Mouse (Mus musculus): ENCODE data around the gene Smyd4. TPM values are rescaled to one million over a fixed set of nuclear protein-coding genes. Genes with fewer than 3 reads are reported as not detected.

Smyd4 gene
- total RNA-seq, 2 experiments from 2014 or later, result 11.6 to 13.7 TPM

DNA sequence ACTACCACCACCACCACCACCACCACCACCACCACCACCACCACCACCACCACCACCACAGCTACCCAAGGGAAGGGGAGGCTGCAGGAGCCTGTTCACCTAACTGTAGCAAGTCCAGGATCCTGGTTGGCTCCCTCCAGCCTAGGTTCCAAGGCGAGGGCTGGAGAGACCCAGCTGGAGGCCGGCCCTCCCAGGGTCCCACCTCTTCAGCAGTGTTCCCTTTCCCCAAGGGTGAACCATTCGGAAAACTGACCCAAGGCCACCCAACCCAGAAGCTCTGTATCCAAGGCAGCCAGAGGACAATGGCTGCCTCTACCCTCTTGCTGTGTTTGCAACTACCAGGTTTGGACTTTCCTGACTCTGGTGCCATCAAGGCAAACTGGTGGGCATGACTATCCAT is 91.7 kb downstream of the Smyd4 start:
- intact Hi-C loops (cut with DNase I), result no loop called here

DNA sequence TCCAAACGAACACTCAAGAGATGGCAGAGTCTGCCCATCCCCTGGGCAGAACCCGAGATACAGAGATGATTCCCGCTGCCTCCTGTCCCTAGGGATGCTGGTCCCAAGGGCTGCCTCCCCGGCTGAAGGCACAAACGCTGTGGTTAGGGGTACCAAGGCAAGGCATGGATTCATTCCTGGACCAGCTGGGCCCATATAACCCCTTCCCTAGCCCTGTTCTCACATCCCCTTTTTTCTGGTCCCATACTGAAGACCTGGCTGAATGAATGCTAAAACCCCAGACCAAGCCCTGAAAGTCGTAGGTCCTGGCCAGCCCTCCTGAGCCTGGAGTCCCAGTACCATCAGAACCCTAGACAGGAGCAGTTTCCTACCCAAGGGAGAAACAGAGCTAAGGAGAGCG is 92.8 kb downstream of the Smyd4 start:
- intact Hi-C loops (cut with DNase I), result no loop called here

More for the DNA sequence above, 91.7 kb downstream of the Smyd4 start:
- DNase-seq (ENCODE audit: extremely low spot score in 1 of 2, low spot score in 2 of 2), result no peak

GRCm38 (mm10) chr11:75441601-75442000 is 93.4 kb downstream of the Smyd4 start:
- DNase-seq (ENCODE audit: extremely low spot score in 1 of 2, low spot score in 2 of 2), result peak in 1 of 2 experiments; percentile 68
- intact Hi-C loops (cut with DNase I), result no loop called here

More for the DNA sequence above, 92.8 kb downstream of the Smyd4 start:
- DNase-seq (ENCODE audit: extremely low spot score in 1 of 2, low spot score in 2 of 2), result no peak

DNA sequence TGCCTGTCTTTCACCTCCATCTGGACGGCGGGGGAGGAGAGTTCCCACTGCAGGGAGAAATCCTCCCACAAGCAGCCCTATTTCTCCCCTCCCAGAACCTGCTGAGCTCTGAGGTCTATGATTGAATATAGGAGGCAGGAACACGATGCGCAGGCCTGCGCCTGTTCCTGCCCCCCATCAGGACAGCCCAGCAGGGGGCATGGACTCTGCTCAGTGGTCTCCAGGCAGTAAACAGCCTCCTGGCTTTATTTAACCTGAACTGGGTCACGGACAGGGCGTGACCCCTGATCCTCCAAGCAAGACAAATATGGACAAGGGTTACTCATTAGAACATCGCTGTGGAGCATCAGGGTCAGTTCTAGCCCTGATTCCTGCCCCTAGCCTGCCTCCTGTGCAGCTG is 95.5 kb downstream of the Smyd4 start:
- DNase-seq (ENCODE audit: extremely low spot score in 1 of 2, low spot score in 2 of 2), result no peak
- intact Hi-C loops (cut with DNase I), result no loop called here

- intact Hi-C loops (cut with DNase I), result no loop called here
These were observed 100.3 kb downstream of the Smyd4 start for GRCm38 (mm10) chr11:75448575-75448974.

DNA sequence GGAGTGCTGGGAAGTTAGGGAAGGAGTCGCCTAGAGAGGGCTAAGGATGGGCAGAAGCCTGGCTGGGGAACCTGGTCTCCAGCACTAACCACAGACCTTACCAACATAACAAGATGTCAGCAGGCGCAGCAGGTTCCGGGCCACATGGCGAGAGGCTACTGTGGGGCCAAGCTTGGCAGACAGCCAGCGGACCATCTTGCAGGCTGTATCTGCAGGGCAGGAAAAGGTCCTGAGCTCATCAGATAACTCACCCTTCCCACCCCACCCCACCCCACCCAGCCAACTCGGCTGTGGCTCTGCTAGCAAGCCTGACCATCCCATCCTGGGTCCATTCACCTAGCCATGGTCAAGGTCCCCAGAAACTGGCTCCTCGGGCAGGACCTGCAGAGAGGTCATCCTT is 101.5 kb downstream of the Smyd4 start:
- peak in 1 of 2 experiments; percentile 66 for DNase-seq (ENCODE audit: extremely low spot score in 1 of 2, low spot score in 2 of 2)
- intact Hi-C loops (cut with DNase I), result loop anchor here (5.0 to 10.0 kb wide), 2 partner anchors 47 to 265 kb away; no protein-coding TSS in a partner anchor

More at GRCm38 (mm10) chr11:75448575-75448974, 100.3 kb downstream of the Smyd4 start:
- no peak for DNase-seq (ENCODE audit: extremely low spot score in 1 of 2, low spot score in 2 of 2)

GRCm38 (mm10) chr11:75450304-75450908 is 102.2 kb downstream of the Smyd4 start:
- DNase-seq (ENCODE audit: extremely low spot score in 1 of 2, low spot score in 2 of 2), result no peak
- intact Hi-C loops (cut with DNase I), result loop anchor here (5.0 to 10.0 kb wide), 2 partner anchors 48 to 266 kb away; no protein-coding TSS in a partner anchor

DNA sequence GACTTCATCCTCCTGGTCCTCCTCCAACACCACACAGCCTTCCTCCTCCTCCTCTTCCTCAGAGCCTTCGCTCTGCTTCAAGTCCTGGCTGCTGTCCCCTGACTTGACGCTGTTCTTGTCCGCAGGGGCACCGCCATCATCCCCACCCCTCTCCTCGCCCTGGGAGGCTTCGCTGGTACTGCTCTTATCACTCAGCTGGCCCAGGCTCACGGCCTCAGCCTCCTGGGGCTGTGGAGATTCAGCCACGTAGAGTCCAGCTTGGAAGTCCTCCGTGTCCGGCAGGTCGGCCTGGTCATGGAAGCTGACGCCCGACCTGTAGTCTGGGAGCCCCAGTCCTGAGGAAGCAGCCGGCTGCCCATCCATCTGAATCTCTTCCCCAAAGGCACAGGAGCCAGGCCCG is 102.7 kb downstream of the Smyd4 start:
- no peak for DNase-seq (ENCODE audit: extremely low spot score in 1 of 2, low spot score in 2 of 2)
- intact Hi-C loops (cut with DNase I), result loop anchor here (5.0 to 10.0 kb wide), 2 partner anchors 49 to 266 kb away; no protein-coding TSS in a partner anchor

DNA sequence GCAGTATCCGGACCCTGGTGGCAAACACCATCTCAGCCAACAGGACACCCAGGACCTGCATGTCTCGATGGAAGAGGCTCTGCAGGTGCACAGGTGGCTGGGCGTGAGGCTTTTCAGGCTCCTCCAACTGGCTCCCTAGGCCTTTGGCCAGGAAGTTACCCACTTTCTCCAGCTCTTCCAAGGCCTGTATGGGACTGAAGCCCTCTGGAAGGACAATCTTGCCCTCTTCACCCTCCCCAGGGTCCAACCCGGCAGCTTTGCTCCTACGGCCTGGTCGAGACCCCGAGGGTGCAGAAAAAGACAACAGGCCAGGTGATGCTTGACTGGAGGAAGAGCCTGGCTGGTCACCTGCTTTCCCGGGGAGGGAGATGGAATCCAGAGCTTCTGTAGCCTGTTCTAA is 103.8 kb downstream of the Smyd4 start:
- no peak for DNase-seq (ENCODE audit: extremely low spot score in 1 of 2, low spot score in 2 of 2)
- intact Hi-C loops (cut with DNase I), result loop anchor here (5.0 to 10.0 kb wide), 2 partner anchors 50 to 267 kb away; no protein-coding TSS in a partner anchor

DNA sequence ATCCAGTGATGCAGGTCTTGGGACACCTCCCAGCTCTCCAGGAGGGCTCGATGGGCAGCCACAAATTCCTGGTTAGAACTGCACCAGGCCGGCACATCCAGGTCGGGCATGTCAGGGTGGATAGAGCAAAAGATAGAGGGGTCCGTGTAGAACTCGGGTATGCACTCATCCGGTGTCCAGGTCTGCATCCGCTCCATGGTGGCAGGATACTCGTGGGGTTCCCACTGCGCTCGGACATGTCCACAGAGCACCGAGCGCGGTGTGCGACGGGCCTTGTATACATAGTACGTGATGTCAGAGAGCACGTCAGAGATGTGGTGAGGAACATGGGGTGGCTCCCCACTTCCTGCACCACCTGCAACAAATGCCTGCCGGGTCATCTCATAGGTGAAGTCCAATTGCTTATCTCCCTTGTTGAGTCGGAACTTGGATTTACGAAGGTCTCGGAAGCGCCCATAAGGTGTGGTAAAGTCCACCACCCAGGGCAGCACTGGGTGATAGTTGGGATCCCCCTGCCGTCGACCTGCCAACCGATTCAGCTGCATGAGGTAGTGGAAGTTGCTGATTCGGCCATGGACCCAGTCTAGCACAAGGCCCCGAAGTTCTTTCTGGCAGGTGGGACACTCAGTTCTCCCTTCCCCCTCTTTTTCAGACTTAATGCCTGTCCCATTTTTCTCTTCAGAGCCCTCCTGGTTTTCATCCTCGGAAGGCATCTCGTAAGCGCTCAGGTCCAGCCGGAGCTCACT is 104.8 kb downstream of the Smyd4 start:
- DNase-seq (ENCODE audit: extremely low spot score in 1 of 2, low spot score in 2 of 2), result no peak
- intact Hi-C loops (cut with DNase I), result loop anchor here (5.0 to 10.0 kb wide), 2 partner anchors 51 to 268 kb away; no protein-coding TSS in a partner anchor

DNA sequence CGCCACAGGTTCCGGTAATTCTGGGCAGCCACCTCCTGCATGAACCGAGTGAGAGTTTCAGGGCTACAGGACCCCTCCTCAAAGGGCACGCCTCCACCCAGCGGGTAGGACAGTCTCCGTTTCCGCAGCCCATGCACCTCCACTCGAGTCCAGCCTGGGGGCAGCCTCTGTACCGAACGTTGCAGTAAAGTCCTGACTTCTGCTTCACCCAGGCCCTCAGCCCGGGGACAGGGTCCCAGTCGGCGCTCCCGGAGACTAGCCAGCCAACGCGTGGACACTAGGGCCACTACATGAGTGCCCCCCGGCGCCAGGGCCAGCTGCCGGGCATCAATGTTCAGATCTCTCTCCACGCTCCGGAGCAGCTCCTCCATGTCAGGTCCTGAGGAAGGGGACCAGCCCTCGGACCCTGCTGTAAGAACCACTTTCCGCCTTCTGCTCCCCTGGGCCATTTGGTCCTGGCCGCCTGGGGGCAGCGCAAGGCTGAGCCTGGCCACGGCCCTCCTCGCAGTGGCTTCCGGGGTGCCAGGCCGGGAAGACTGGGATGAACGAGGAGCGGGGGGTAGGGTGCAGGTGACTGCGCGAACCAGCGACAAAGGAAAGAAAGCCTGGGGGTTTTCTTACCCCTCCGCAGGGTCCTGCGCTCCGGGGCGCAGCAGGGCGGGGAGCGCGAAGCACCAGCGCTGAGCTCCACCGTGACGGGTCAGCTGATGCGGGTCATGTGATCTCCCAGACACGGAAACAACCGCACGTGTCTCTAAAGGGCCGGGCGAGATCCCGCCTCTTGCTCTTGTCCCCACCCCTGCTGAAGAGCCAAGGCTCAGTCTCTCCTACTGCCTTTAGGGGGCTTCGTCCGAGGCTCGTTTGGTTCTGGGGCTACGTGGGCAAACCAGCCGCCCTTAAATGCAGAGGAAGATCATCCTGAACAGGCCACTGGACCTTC is 106.0 kb downstream of the Smyd4 start, which contains the start of gene Wdr81:
TSS of gene Wdr81 (minus strand) at position 727 of the 940 bp plus-strand sequence.
- DNase-seq (ENCODE audit: extremely low spot score in 1 of 2, low spot score in 2 of 2), result peak; percentile 87 to 92
- intact Hi-C loops (cut with DNase I), result loop anchor here (5.0 to 10.0 kb wide), 2 partner anchors 52 to 269 kb away; no protein-coding TSS in a partner anchor

Small RNAs within 50 kb of the gene (microRNA-seq; reads per million reads assigned to microRNA genes)
- gene Gm47300, result not detected

Other genes starting within 250 kb of the Smyd4 start
- gene Hic1, start 178.9 kb upstream of the Smyd4 start, total RNA-seq (2021), result 1 to 10 TPM; 3.9 to 5.3 TPM
- 10 to 100 TPM in 1 of 2 experiments, 1 to 10 TPM in 1; 9.2 to 11.3 TPM for gene Ovca2, start 169.6 kb upstream of the Smyd4 start, total RNA-seq (2021)
- gene Dph1, start 157.2 kb upstream of the Smyd4 start, total RNA-seq (2021), result 10 to 100 TPM; 14.1 to 15.9 TPM
- gene Rtn4rl1, start 154.7 kb upstream of the Smyd4 start, total RNA-seq (2021), result 10 to 100 TPM; 44.8 to 46.9 TPM
- gene Rpa1, start 109 bp upstream of the Smyd4 start, total RNA-seq (2021), result 10 to 100 TPM; 42.4 TPM
- gene Serpinf1, start 74.3 kb downstream of the Smyd4 start, total RNA-seq (2021), result 10 to 100 TPM; 14.7 to 18.2 TPM
- gene Serpinf2, start 91.2 kb downstream of the Smyd4 start, total RNA-seq (2021), result not detected
- 10 to 100 TPM; 17.3 to 18.1 TPM for gene Wdr81, start 106.3 kb downstream of the Smyd4 start, total RNA-seq (2021)
- 1 to 10 TPM in 1 of 2 experiments, under 1 TPM in 1; 0.67 to 1.1 TPM for gene Tlcd2, start 113.3 kb downstream of the Smyd4 start, total RNA-seq (2021)
- gene Prpf8, start 138.4 kb downstream of the Smyd4 start, total RNA-seq (2021), result 100 to 1,000 TPM; 117 to 121 TPM
- gene Rilp, start 161.7 kb downstream of the Smyd4 start, total RNA-seq (2021), result 1 to 10 TPM; 3.1 to 3.3 TPM
- 1 to 10 TPM; 2.9 to 4.0 TPM for gene Scarf1, start 165.1 kb downstream of the Smyd4 start, total RNA-seq (2021)
- gene Slc43a2, start 183.3 kb downstream of the Smyd4 start, total RNA-seq (2021), result 10 to 100 TPM; 48.4 to 51.2 TPM
- 100 to 1,000 TPM; 312 to 326 TPM for gene Pitpna, start 239.7 kb downstream of the Smyd4 start, total RNA-seq (2021)